Mouse (Mus musculus): ENCODE measurements at regions not wholly inside any gene's neighbourhood (a gene's known extent, or its start where the extent isn't known, plus 50 kb on each side); places are given as distances from the start of the nearest gene placed in this dataset.

DNA sequence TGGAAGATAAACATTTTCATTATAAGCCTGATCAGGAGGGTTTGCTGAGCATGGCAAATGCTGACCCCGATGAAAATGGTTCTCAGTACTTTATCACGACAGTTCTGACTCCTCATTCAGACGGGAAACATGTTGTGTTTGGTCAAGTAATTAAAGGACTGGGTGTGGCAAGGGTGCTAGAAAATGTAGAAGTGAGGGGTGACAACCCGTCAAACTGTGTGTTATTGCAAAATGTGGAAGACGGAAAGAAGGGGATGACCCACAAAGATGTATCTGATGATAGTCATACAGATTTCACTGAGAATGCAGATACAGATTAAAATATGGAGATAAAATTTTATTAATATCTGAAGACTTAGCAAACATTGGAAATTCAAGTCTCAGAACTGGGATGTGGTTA lies 186.2 kb upstream of the Gm9833 start:
- no peak for TF ChIP-seq CTCF (IDR thresholded peaks at IDR 0.05; ENCODE audit: insufficient read depth, low read length)
- no peak for TF ChIP-seq POLR2A (IDR thresholded peaks at IDR 0.05; ENCODE audit: borderline replicate concordance, extremely low read depth, low read depth, low read length)
